ENCODE assay signal across 15 mouse cellular contexts in the genomic region with DNA sequence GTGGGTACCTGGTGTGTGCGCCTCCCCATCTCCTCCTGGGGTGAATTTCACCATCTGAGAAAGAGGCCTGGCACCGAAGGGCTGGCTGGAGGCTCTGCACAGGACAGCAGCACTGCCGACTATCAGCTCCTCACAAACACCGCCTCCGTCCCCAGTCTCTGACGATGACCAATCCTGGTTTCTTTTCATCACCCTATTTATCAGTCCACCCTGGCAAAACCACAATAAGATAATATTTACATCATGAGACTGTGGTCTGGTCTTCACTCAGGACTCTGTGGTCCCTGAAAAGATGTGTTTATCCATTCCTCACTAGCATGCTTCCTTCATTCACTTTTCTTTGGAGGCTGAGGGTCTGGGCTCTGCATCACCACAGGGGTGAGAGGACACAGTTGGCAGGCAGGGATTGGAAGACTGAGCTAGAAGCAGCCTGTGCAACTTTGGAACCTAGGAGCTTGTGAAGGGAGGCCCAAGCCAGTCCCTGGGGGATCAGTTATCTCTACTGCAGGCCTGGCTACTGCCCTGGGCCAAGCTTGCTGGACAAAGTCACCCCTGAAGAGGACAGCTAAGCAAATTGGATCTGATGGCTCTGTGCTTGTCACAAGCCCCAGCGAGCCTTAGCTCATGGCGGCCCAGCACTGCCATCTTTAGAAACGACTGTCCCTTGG. TPM values are rescaled to one million over a fixed set of nuclear protein-coding genes. Genes with fewer than 3 reads are reported as not detected.
DNase-seq lines count a peak whose midpoint lies in the region; ATAC-seq and TF ChIP-seq lines count a peak whose summit lies in the region.
"Had no signal": no experiment of that assay in that cellular context is flagged by ENCODE, and none has a peak within 500 bp of the region (broad histone marks: within the 10 kb centered on the region; RNA-seq: fewer than 3 reads in every experiment).

No protein-coding gene starts in this region.

- no peak for DNase-seq in kidney, adult 2 months
- DNase-seq in kidney, adult 11 months = no peak
- DNase-seq in MN1 (ENCODE audit: low spot score) = peak; percentile 78
- no peak for DNase-seq in spleen, adult 18-20 months
- DNase-seq in embryonic facial prominence, embryonic 10.5 days (ENCODE audit: low spot score) = no peak
- DNase-seq: cerebellum, postnatal 36 days; kidney, postnatal 36 days; thymus, postnatal 25 days had no signal

- H3K4me2 ChIP-seq in heart, embryonic 15.5 days = no peak overlapping the region
- 0 out of 2 replicates have a peak overlapping the region, but pooled peaks have one; percentile 6 for H3K4me2 ChIP-seq in liver, embryonic 16.5 days (ENCODE audit: low read depth, low read length)
- H3K4me2 ChIP-seq in forebrain, embryonic 16.5 days (ENCODE audit: low read length) = no peak overlapping the region
- H3K4me2 ChIP-seq: embryonic facial prominence, embryonic 15.5 days; hindbrain, embryonic 14.5 days had no signal

- H3K9ac ChIP-seq in heart, embryonic 15.5 days = no peak overlapping the region
- no peak overlapping the region for H3K9ac ChIP-seq in liver, embryonic 16.5 days (ENCODE audit: low read depth, low read length)
- no peak overlapping the region for H3K9ac ChIP-seq in forebrain, embryonic 16.5 days (replicated peaks; ENCODE audit: low read depth, low read length)
- H3K9ac ChIP-seq: embryonic facial prominence, embryonic 15.5 days; hindbrain, embryonic 14.5 days had no signal

- H3K27me3 ChIP-seq in kidney, adult 2 months (replicated peaks; ENCODE audit: control insufficient read depth, insufficient read depth, low read length) = no peaks in the 10 kb centered on the region
- no peaks in the 10 kb centered on the region for H3K27me3 ChIP-seq in heart, embryonic 15.5 days
- H3K27me3 ChIP-seq in liver, embryonic 16.5 days (ENCODE audit: control insufficient read depth, insufficient read depth, low read depth, low read length) = no peaks in the 10 kb centered on the region
- H3K27me3 ChIP-seq in embryonic facial prominence, embryonic 10.5 days (replicated peaks; ENCODE audit: low read depth, poor library complexity, severe bottlenecking) = no peaks in the 10 kb centered on the region
- H3K27me3 ChIP-seq in forebrain, embryonic 16.5 days (replicated peaks; ENCODE audit: control insufficient read depth, insufficient read depth, low read length) = no peaks in the 10 kb centered on the region
- H3K27me3 ChIP-seq: CH12.LX; embryonic facial prominence, embryonic 15.5 days had no signal

- H3K4me1 ChIP-seq in kidney, adult 2 months (ENCODE audit: control insufficient read depth, insufficient read depth, low read length) = peaks cover 15% of the 10 kb centered on the region
- H3K4me1 ChIP-seq in heart, embryonic 15.5 days (replicated peaks) = peaks cover 89% of the 10 kb centered on the region
- H3K4me1 ChIP-seq in liver, embryonic 16.5 days (ENCODE audit: control insufficient read depth, low read depth, low read length) = peaks cover 64% of the 10 kb centered on the region
- H3K4me1 ChIP-seq in embryonic facial prominence, embryonic 10.5 days = peaks cover 78% of the 10 kb centered on the region
- H3K4me1 ChIP-seq in forebrain, embryonic 16.5 days (replicated peaks; ENCODE audit: control insufficient read depth, insufficient read depth, low read length) = 0 out of 2 replicates have a peak, but pooled peaks cover 3% of the 10 kb centered on the region

- 0 out of 2 replicates have a peak overlapping the region, but pooled peaks have one; percentile 7 for H3K27ac ChIP-seq in kidney, adult 2 months (ENCODE audit: insufficient read depth, low read depth, low read length)
- peak overlapping the region; percentile 98 for H3K27ac ChIP-seq in heart, embryonic 15.5 days
- H3K27ac ChIP-seq in liver, embryonic 16.5 days (ENCODE audit: low read length) = no peak overlapping the region
- H3K27ac ChIP-seq in embryonic facial prominence, embryonic 10.5 days (replicated peaks) = no peak overlapping the region; the same call in 1 of the 2 replicates
- H3K27ac ChIP-seq in forebrain, embryonic 16.5 days (ENCODE audit: low read length) = no peak overlapping the region
- H3K27ac ChIP-seq: embryonic facial prominence, embryonic 15.5 days; hindbrain, embryonic 14.5 days; left cerebral cortex, adult 2 months had no signal

- no peaks in the 10 kb centered on the region for H3K36me3 ChIP-seq in kidney, adult 2 months (ENCODE audit: control insufficient read depth, insufficient read depth, low read length)
- no peaks in the 10 kb centered on the region for H3K36me3 ChIP-seq in heart, embryonic 15.5 days
- H3K36me3 ChIP-seq in liver, embryonic 16.5 days (ENCODE audit: control insufficient read depth, insufficient read depth) = no peaks in the 10 kb centered on the region
- H3K36me3 ChIP-seq in embryonic facial prominence, embryonic 10.5 days (replicated peaks) = no peaks in the 10 kb centered on the region
- no peaks in the 10 kb centered on the region for H3K36me3 ChIP-seq in forebrain, embryonic 16.5 days (ENCODE audit: control insufficient read depth, insufficient read depth)
- H3K36me3 ChIP-seq: embryonic facial prominence, embryonic 15.5 days had no signal

- ATAC-seq in heart, embryonic 15.5 days (replicated peaks; ENCODE audit: insufficient number of reproducible peaks, insufficient read depth, low FRiP score, low read depth) = no peak; the same call in 1 of the 2 replicates
- 0 out of 2 replicates have a peak, but pooled peaks have one; percentile 33 for ATAC-seq in liver, embryonic 16.5 days (ENCODE audit: low read depth)
- no peak for ATAC-seq in forebrain, embryonic 16.5 days

- 93% methylated on average over 9 of the region's 9 CpGs for WGBS in kidney, adult 2 months
- WGBS in heart, embryonic 15.5 days = 37% methylated on average over 9 of the region's 9 CpGs
- 48% methylated on average over 9 of the region's 9 CpGs for WGBS in liver, embryonic 16.5 days (ENCODE audit: insufficient replicate concordance)
- 86% methylated on average over 9 of the region's 9 CpGs for WGBS in embryonic facial prominence, embryonic 10.5 days
- WGBS in forebrain, embryonic 16.5 days = 85% methylated on average over 9 of the region's 9 CpGs

- no peak for TF ChIP-seq POLR2A in kidney, adult 2 months (IDR thresholded peaks at IDR 0.05; ENCODE audit: low read depth, low read length)

- TF ChIP-seq CTCF in kidney, adult 2 months (conservative IDR thresholded peaks at IDR 0.05; ENCODE audit: insufficient read depth, insufficient read length, low read depth, low read length) = no peak

- H3K4me3 ChIP-seq in kidney, adult 2 months (ENCODE audit: insufficient read depth, low read depth, low read length) = no peak overlapping the region
- no peak overlapping the region for H3K4me3 ChIP-seq in heart, embryonic 15.5 days
- no peak overlapping the region for H3K4me3 ChIP-seq in liver, embryonic 16.5 days (ENCODE audit: low read depth, low read length)
- no peak overlapping the region for H3K4me3 ChIP-seq in embryonic facial prominence, embryonic 10.5 days
- H3K4me3 ChIP-seq in forebrain, embryonic 16.5 days (replicated peaks; ENCODE audit: low read length) = no peak overlapping the region
- H3K4me3 ChIP-seq: embryonic facial prominence, embryonic 15.5 days; left cerebral cortex, adult 2 months had no signal

- H3K9me3 ChIP-seq in heart, embryonic 15.5 days (replicated peaks) = no peaks in the 10 kb centered on the region
- no peaks in the 10 kb centered on the region for H3K9me3 ChIP-seq in liver, embryonic 16.5 days (replicated peaks; ENCODE audit: control insufficient read depth, low read length)
- H3K9me3 ChIP-seq in embryonic facial prominence, embryonic 10.5 days = no peaks in the 10 kb centered on the region
- no peaks in the 10 kb centered on the region for H3K9me3 ChIP-seq in forebrain, embryonic 16.5 days (ENCODE audit: control insufficient read depth, low read length)
- H3K9me3 ChIP-seq: embryonic facial prominence, embryonic 15.5 days had no signal

RNA-seq across cellular contexts. Expression of a gene that starts 45.3 kb away (rescaled TPM):
- polyA plus RNA-seq in kidney, adult 2 months (2012; rRNA removed) = 17.3 and 19.8 TPM in 2 replicates
- polyA plus RNA-seq in heart, embryonic 15.5 days (2015; fragmentation: Nextera tagmentation; extraction: Ambion mirVana) = 4.9 and 7.9 TPM in 2 replicates
- polyA plus RNA-seq in liver, embryonic 16.5 days (2015; fragmentation: Nextera tagmentation; extraction: Ambion mirVana) = 1.6 and 1.9 TPM in 2 replicates
- 3.2 and 4.0 TPM in 2 replicates for polyA plus RNA-seq in embryonic facial prominence, embryonic 10.5 days (2016; fragmentation: Nextera tagmentation; extraction: Ambion mirVana)
- 13.7 and 14.4 TPM in 2 replicates for polyA plus RNA-seq in forebrain, embryonic 16.5 days (2015; fragmentation: Nextera tagmentation; extraction: Ambion mirVana)

Comparison
In these comparisons a context has a peak if more than half of its experiments do, and no peak if none do; other contexts are left out.
1. H3K27ac ChIP-seq: peak in kidney, adult 2 months (single experiment) and heart, embryonic 15.5 days (single experiment); none in liver, embryonic 16.5 days (single experiment), embryonic facial prominence, embryonic 10.5 days (single experiment) and forebrain, embryonic 16.5 days (single experiment).